Mouse (Mus musculus) limb, embryonic 14.5 days (tissue): ENCODE results near the gene Lep. TPM values are rescaled to one million over a fixed set of nuclear protein-coding genes. Genes with fewer than 3 reads are reported as not detected.

Experiments used
- ATAC-seq: fragments of 200-750 bp; cut with Nextera tagmentation; 2 replicates; pipeline ENCODE4 v1.8.0; 2017; ENCODE audit warnings: low read depth, moderate number of reproducible peaks, moderate TSS enrichment; ENCODE audit not compliant: low FRiP score
- DNase-seq: peaks from one replicate; pipeline ENCODE4 v3.0.0-alpha.2; 2015; ENCODE audit warnings: low spot score
- H3K27ac ChIP-seq: fragments of 300-500 bp; sonication (generic); replicated peaks from 2 replicates; pipeline ENCODE4 v1.5.1; 2014; ENCODE audit warnings: low read depth, mild to moderate bottlenecking, low read length, moderate library complexity, mixed read lengths
- H3K27me3 ChIP-seq: fragments of 300-500 bp; sonication (generic); 2 replicates; pipeline ENCODE4 v1.6.1; 2014; ENCODE audit warnings: low read length, mixed read lengths; ENCODE audit not compliant: control insufficient read depth, insufficient read depth
- H3K36me3 ChIP-seq: fragments of 300-500 bp; sonication (generic); 2 replicates; pipeline ENCODE4 v1.6.1; 2014; ENCODE audit warnings: mild to moderate bottlenecking, low read length, moderate library complexity, mixed read lengths; ENCODE audit not compliant: control insufficient read depth, insufficient read depth
- H3K4me1 ChIP-seq: fragments of 300-500 bp; sonication (generic); 2 replicates; pipeline ENCODE4 v1.6.1; 2014; ENCODE audit warnings: antibody characterized with exemption, low read length, mixed read lengths; ENCODE audit not compliant: control insufficient read depth, insufficient read depth
- H3K4me2 ChIP-seq: fragments of 300-500 bp; sonication (generic); replicated peaks from 2 replicates; pipeline ENCODE4 v1.6.1; 2014; ENCODE audit warnings: low read depth, mild to moderate bottlenecking, low read length, moderate library complexity; ENCODE audit not compliant: severe bottlenecking
- H3K4me3 ChIP-seq: fragments of 300-500 bp; sonication (generic); replicated peaks from 2 replicates; pipeline ENCODE4 v1.5.1; 2014; ENCODE audit warnings: low read length
- H3K9ac ChIP-seq: fragments of 300-500 bp; sonication (generic); 2 replicates; pipeline ENCODE4 v1.6.1; 2014; ENCODE audit warnings: mild to moderate bottlenecking, low read depth, low read length, moderate library complexity; ENCODE audit not compliant: severe bottlenecking
- H3K9me3 ChIP-seq: fragments of 300-500 bp; sonication (generic); 2 replicates; pipeline ENCODE4 v1.6.1; 2016; ENCODE audit warnings: low read length; ENCODE audit not compliant: control insufficient read depth
- POLR2A ChIP-seq: fragments of 200-500 bp; IDR thresholded peaks from 2 replicates; pipeline ENCODE4 v1.8.0; 2012; ENCODE audit warnings: inconsistent platforms, mild to moderate bottlenecking, moderate library complexity, borderline replicate concordance; ENCODE audit not compliant: insufficient read depth, insufficient read length; ENCODE audit errors: extremely low read depth
- WGBS: fragments of 180-500 bp; shearing (Covaris S2); extraction: QIAGEN DNeasy Blood & Tissue Kit; methylation state at CpG from one replicate; pipeline ENCODE4 v1.1.7; 2014; 5-methylcytosine and 5-hydroxymethylcytosine counted together
- polyA plus RNA-seq, 2 experiments: library from polyadenylated mRNA; depleted of rRNA in 1 of 2; stranded (reverse) in 1 of 2; unstranded in 1 of 2; fragments of >200 nt; fragmentation: Nextera tagmentation in 1 of 2; extraction: Ambion mirVana in 1 of 2; gene quantifications; 2 replicates each; pipeline versions ENCODE4 v1.2.1 to v1.2.3; 2012 to 2014

Lep gene
- polyA plus RNA-seq, 2 experiments: not detected

GRCm38 (mm10) chr6:29082776-29083354 lies 22.8 kb downstream of the Lep start:
- no peaks in the 10 kb centered on the region for H3K27me3 ChIP-seq
- no peak overlapping the region for H3K27ac ChIP-seq
- H3K36me3 ChIP-seq: no peaks in the 10 kb centered on the region
- H3K4me1 ChIP-seq: no peaks in the 10 kb centered on the region
- ATAC-seq (no peak), DNase-seq (no peak)
- H3K9me3 ChIP-seq: no peaks in the 10 kb centered on the region
- TF ChIP-seq POLR2A: no peak
- H3K4me3 ChIP-seq: no peak overlapping the region
- no peak overlapping the region for H3K9ac ChIP-seq
- 51% methylated on average over 9 of the region's 9 CpGs for WGBS
- no peak overlapping the region for H3K4me2 ChIP-seq

GRCm38 (mm10) chr6:29084401-29084800 lies 24.4 kb downstream of the Lep start:
- H3K9ac ChIP-seq: no peak overlapping the region
- H3K4me2 ChIP-seq: no peak overlapping the region
- no peaks in the 10 kb centered on the region for H3K27me3 ChIP-seq
- no peak overlapping the region for H3K4me3 ChIP-seq
- WGBS: 57% methylated on average over 7 of the region's 7 CpGs
- H3K36me3 ChIP-seq: no peaks in the 10 kb centered on the region
- ATAC-seq: no peak
- H3K9me3 ChIP-seq: no peaks in the 10 kb centered on the region
- no peak overlapping the region for H3K27ac ChIP-seq
- no peak for DNase-seq
- TF ChIP-seq POLR2A: no peak
- H3K4me1 ChIP-seq: no peaks in the 10 kb centered on the region

GRCm38 (mm10) chr6:29087921-29088709 lies 28.1 kb downstream of the Lep start:
- Histone ChIP-seq H3K4me3 (no peak overlapping the region), H3K9ac (no peak overlapping the region), H3K36me3 (no peaks in the 10 kb centered on the region), H3K27me3 (no peaks in the 10 kb centered on the region), H3K4me1 (no peaks in the 10 kb centered on the region), H3K9me3 (peaks cover 9% of the 10 kb centered on the region; the same call in 1 of the 2 replicates), H3K4me2 (no peak overlapping the region), H3K27ac (no peak overlapping the region)
- no peak for TF ChIP-seq POLR2A
- ATAC-seq (no peak), DNase-seq (no peak)
- WGBS: 67% methylated on average over 7 of the region's 7 CpGs

- Histone ChIP-seq H3K4me3 (no peak overlapping the region), H3K9ac (no peak overlapping the region), H3K4me2 (no peak overlapping the region), H3K4me1 (no peaks in the 10 kb centered on the region), H3K36me3 (no peaks in the 10 kb centered on the region), H3K27me3 (no peaks in the 10 kb centered on the region), H3K27ac (no peak overlapping the region), H3K9me3 (peaks cover 10% of the 10 kb centered on the region; the same call in 1 of the 2 replicates)
- 85% methylated on average over 7 of the region's 7 CpGs for WGBS
- DNase-seq (no peak), ATAC-seq (no peak)
- TF ChIP-seq POLR2A: no peak
These were observed 32.2 kb downstream of the Lep start for GRCm38 (mm10) chr6:29092234-29092633.

- Histone ChIP-seq H3K4me3 (no peak overlapping the region), H3K4me1 (no peaks in the 10 kb centered on the region), H3K9me3 (peaks cover 10% of the 10 kb centered on the region; the same call in 1 of the 2 replicates), H3K27me3 (no peaks in the 10 kb centered on the region), H3K27ac (no peak overlapping the region), H3K9ac (no peak overlapping the region), H3K36me3 (no peaks in the 10 kb centered on the region), H3K4me2 (no peak overlapping the region)
- TF ChIP-seq POLR2A: no peak
- 60% methylated on average over 11 of the region's 11 CpGs for WGBS
- ATAC-seq (no peak), DNase-seq (no peak)
These were observed 32.9 kb downstream of the Lep start for GRCm38 (mm10) chr6:29092904-29093303.
